In the genomic region with DNA sequence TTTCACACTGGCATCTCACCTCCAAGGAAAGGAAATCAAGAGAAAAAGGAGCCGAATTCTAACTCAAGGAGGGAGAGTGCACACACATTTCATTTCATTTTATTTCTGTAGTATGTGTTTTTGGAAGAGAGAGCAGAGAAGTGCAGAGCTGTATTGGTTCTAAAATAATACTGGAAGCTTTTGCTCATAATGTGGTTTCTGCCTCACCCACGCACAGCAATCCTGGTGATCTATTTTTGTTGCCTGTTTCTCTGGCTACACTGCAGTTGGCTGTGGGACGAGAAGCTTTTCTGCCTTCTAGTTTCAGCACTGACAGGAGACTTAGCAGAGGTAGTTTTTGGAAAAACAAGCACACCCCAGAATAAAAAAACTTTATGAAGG, we compare ENCODE assay signal across 8 mouse cellular contexts.
DNase-seq lines count a peak whose midpoint lies in the region; ATAC-seq and TF ChIP-seq lines count a peak whose summit lies in the region.

No protein-coding gene starts in this region.

- peaks cover 14% of the 10 kb centered on the region for H3K36me3 ChIP-seq in heart, adult 2 months (ENCODE audit: control insufficient read depth, insufficient read depth, low read length)
- H3K36me3 ChIP-seq in heart, embryonic 14.5 days (ENCODE audit: control insufficient read depth, insufficient read depth, low read length), result no peaks in the 10 kb centered on the region
- H3K36me3 ChIP-seq in stomach, postnatal 0 days (ENCODE audit: control insufficient read depth, insufficient read depth, low read length), result no peaks in the 10 kb centered on the region
- H3K36me3 ChIP-seq in liver, postnatal 0 days (replicated peaks; ENCODE audit: insufficient read depth, low read length), result no peaks in the 10 kb centered on the region

- no peaks in the 10 kb centered on the region for H3K9me3 ChIP-seq in heart, embryonic 14.5 days (ENCODE audit: control insufficient read depth, low read length)
- no peaks in the 10 kb centered on the region for H3K9me3 ChIP-seq in stomach, postnatal 0 days (ENCODE audit: control insufficient read depth, low read length)
- H3K9me3 ChIP-seq in liver, postnatal 0 days (ENCODE audit: low read length), result no peaks in the 10 kb centered on the region

- 5% methylated on average over 3 of the region's 3 CpGs for WGBS in heart, adult 2 months
- 20% methylated on average over 3 of the region's 3 CpGs for WGBS in heart, embryonic 14.5 days
- 32% methylated on average over 3 of the region's 3 CpGs for WGBS in stomach, postnatal 0 days
- 43% methylated on average over 3 of the region's 3 CpGs for WGBS in liver, postnatal 0 days (ENCODE audit: insufficient replicate concordance)

- no peaks in the 10 kb centered on the region; the same call in 1 of the 2 replicates for H3K79me2 ChIP-seq in heart, adult 2 months (replicated peaks; ENCODE audit: control insufficient read depth, insufficient read depth, low read length)

- intact Hi-C loops in heart, adult 2 months (cut with DNase I), result loop anchor here (5.0 kb wide), 2 partner anchors 77 to 123 kb away; no protein-coding TSS in a partner anchor
- intact Hi-C loops in left cerebral cortex, postnatal 14 days (cut with DNase I), result loop anchor here (2.0 kb wide), 1 partner anchor 30 kb away; no protein-coding TSS in a partner anchor

- H3K27me3 ChIP-seq in heart, adult 2 months (ENCODE audit: control insufficient read depth, insufficient read depth, low read length), result no peaks in the 10 kb centered on the region
- no peaks in the 10 kb centered on the region for H3K27me3 ChIP-seq in heart, embryonic 14.5 days (ENCODE audit: control insufficient read depth, insufficient read depth, low read length)
- H3K27me3 ChIP-seq in stomach, postnatal 0 days (ENCODE audit: control insufficient read depth, insufficient read depth, low read length), result no peaks in the 10 kb centered on the region
- no peaks in the 10 kb centered on the region for H3K27me3 ChIP-seq in liver, postnatal 0 days (ENCODE audit: insufficient read depth, low read length)

- H3K4me3 ChIP-seq in heart, adult 2 months, result peak overlapping the region; percentile 40; the same call in 1 of the 2 replicates
- H3K4me3 ChIP-seq in heart, embryonic 14.5 days (ENCODE audit: control insufficient read depth in 1 of 2, insufficient read depth in 1 of 2, low read depth in 1 of 2, low read length in 2 of 2), result peak overlapping the region in 1 of 2 experiments; percentile 62; a peak in 2 of 4 replicates
- H3K4me3 ChIP-seq in stomach, postnatal 0 days (ENCODE audit: low read depth, low read length), result no peak overlapping the region
- H3K4me3 ChIP-seq in liver, postnatal 0 days (ENCODE audit: low read depth, low read length), result no peak overlapping the region

- no peak overlapping the region; the same call in 1 of the 2 replicates for H3K9ac ChIP-seq in heart, adult 2 months (ENCODE audit: low read depth, low read length)
- peak overlapping the region; percentile 53 for H3K9ac ChIP-seq in heart, embryonic 14.5 days (ENCODE audit: low read length)
- no peak overlapping the region for H3K9ac ChIP-seq in stomach, postnatal 0 days (ENCODE audit: low read length)
- H3K9ac ChIP-seq in liver, postnatal 0 days (replicated peaks), result no peak overlapping the region

- no peak for TF ChIP-seq POLR2A in heart, adult 2 months (IDR thresholded peaks at IDR 0.05; ENCODE audit: insufficient read depth, low read depth, low read length)

- peaks cover 2% of the 10 kb centered on the region for H3K4me1 ChIP-seq in heart, adult 2 months (ENCODE audit: control insufficient read depth, insufficient read depth, low read length)
- peaks cover 5 to 10% of the 10 kb centered on the region in 2 experiments for H3K4me1 ChIP-seq in heart, embryonic 14.5 days (ENCODE audit: control insufficient read depth in 2 of 2, insufficient read depth in 2 of 2, low read length in 2 of 2)
- no peaks in the 10 kb centered on the region for H3K4me1 ChIP-seq in stomach, postnatal 0 days (replicated peaks; ENCODE audit: control insufficient read depth, insufficient read depth)
- no peaks in the 10 kb centered on the region for H3K4me1 ChIP-seq in liver, postnatal 0 days (ENCODE audit: insufficient read depth)

- H3K4me2 ChIP-seq in heart, embryonic 14.5 days (ENCODE audit: low read length), result peak overlapping the region; percentile 68
- peak overlapping the region; percentile 50 for H3K4me2 ChIP-seq in stomach, postnatal 0 days (replicated peaks; ENCODE audit: low read depth)
- H3K4me2 ChIP-seq in liver, postnatal 0 days (ENCODE audit: low read depth, low read length), result no peak overlapping the region

- TF ChIP-seq CTCF in heart, adult 2 months (IDR thresholded peaks at IDR 0.05), result no peak
- TF ChIP-seq CTCF in stomach, postnatal 0 days (IDR thresholded peaks at IDR 0.05; ENCODE audit: low read depth), result no peak
- no peak for TF ChIP-seq CTCF in liver, postnatal 0 days (IDR thresholded peaks at IDR 0.05; ENCODE audit: low read depth)

- no peak for TF ChIP-seq EP300 in heart, adult 2 months (IDR thresholded peaks at IDR 0.05; ENCODE audit: insufficient read depth, low read depth, low read length)
- TF ChIP-seq EP300 in stomach, postnatal 0 days (optimal IDR thresholded peaks at IDR 0.05), result no peak
- TF ChIP-seq EP300 in liver, postnatal 0 days (IDR thresholded peaks at IDR 0.05; ENCODE audit: low read depth), result no peak

- DNase-seq in heart, adult 2 months, result peak in 1 of 2 experiments; percentile 23
- no peak for DNase-seq in heart, adult 9 months (ENCODE audit: low spot score in 2 of 2)
- peak; percentile 30 for DNase-seq in cerebellum, adult 9-11 months
- peak; percentile 75 to 80 for DNase-seq in left cerebral cortex, postnatal 14 days (ENCODE audit: low spot score in 2 of 2)
- DNase-seq in stomach, postnatal 0 days (ENCODE audit: low spot score), result no peak
- DNase-seq in gastrocnemius, postnatal 10 days, result no peak
- no peak for DNase-seq in liver, postnatal 0 days

- ATAC-seq in heart, embryonic 14.5 days (ENCODE audit: insufficient number of reproducible peaks, insufficient read depth, low FRiP score, low read depth), result no peak
- ATAC-seq in stomach, postnatal 0 days (ENCODE audit: low FRiP score, low TSS enrichment), result no peak; the same call in 1 of the 2 replicates
- ATAC-seq in liver, postnatal 0 days, result no peak

- peak overlapping the region; percentile 93 for H3K27ac ChIP-seq in heart, adult 2 months
- peak overlapping the region; percentile 88 to 96 for H3K27ac ChIP-seq in heart, embryonic 14.5 days (replicated peaks in 1 of 2; ENCODE audit: control insufficient read depth in 1 of 2, insufficient read depth in 1 of 2, low read depth in 2 of 2, low read length in 2 of 2)
- peak overlapping the region; percentile 63; the same call in 1 of the 2 replicates for H3K27ac ChIP-seq in stomach, postnatal 0 days (replicated peaks)
- no peak overlapping the region for H3K27ac ChIP-seq in liver, postnatal 0 days (ENCODE audit: low read depth)

Comparison
In these comparisons a context has a peak if more than half of its experiments do, and no peak if none do; other contexts are left out.
1. DNase-seq: peak in cerebellum, adult 9-11 months (single experiment) and left cerebral cortex, postnatal 14 days (2 of 2); none in heart, adult 9 months (0 of 2), stomach, postnatal 0 days (single experiment), gastrocnemius, postnatal 10 days (single experiment) and liver, postnatal 0 days (single experiment).